Mouse (Mus musculus) CH12.LX (cell line): ENCODE measurements around the gene Map2k5. TPM values are rescaled to one million over a fixed set of nuclear protein-coding genes. Genes with fewer than 3 reads are reported as not detected.

ENCODE experiments used
- DNase-seq: peaks from one replicate; pipeline ENCODE4 v3.0.0-alpha.2; 2013; ENCODE audit errors: extremely low read depth
- H3K27ac ChIP-seq: 2 replicates; pipeline ENCODE4 v1.5.1; 2012; ENCODE audit warnings: low read depth, mild to moderate bottlenecking, control low read depth, moderate library complexity; ENCODE audit not compliant: insufficient read depth
- H3K27me3 ChIP-seq: replicated peaks from 2 replicates; pipeline ENCODE3; 2012; ENCODE audit warnings: inconsistent platforms
- H3K36me3 ChIP-seq, 2 experiments: replicated peaks in 1 of 2; 2 replicates each; pipeline versions ENCODE3 to v1.6.1; 2012; ENCODE audit warnings: inconsistent platforms in 1 of 2, low read length in 1 of 2, mild to moderate bottlenecking in 1 of 2, mixed read lengths in 1 of 2, moderate library complexity in 1 of 2; ENCODE audit not compliant: control insufficient read depth in 1 of 2, insufficient read depth in 1 of 2
- H3K4me1 ChIP-seq, 2 experiments: 2 replicates each; pipeline ENCODE4 v1.6.1; 2012; ENCODE audit warnings: inconsistent platforms in 1 of 2, moderate library complexity in 1 of 2; ENCODE audit not compliant: insufficient read depth in 2 of 2, control insufficient read depth in 1 of 2
- H3K4me2 ChIP-seq: 2 replicates; pipeline ENCODE4 v1.6.1; 2012; ENCODE audit warnings: low read depth, mild to moderate bottlenecking, control low read depth; ENCODE audit not compliant: poor library complexity, insufficient read depth, severe bottlenecking
- H3K4me3 ChIP-seq, 3 experiments: fragments of 150-350 bp in 1 of 3; sonication (generic) in 1 of 3; replicated peaks in 1 of 3; 2 replicates each; pipeline versions ENCODE3 to v1.5.1; 2011 to 2012; ENCODE audit warnings: low read depth in 2 of 3, low read length in 2 of 3, mild to moderate bottlenecking in 2 of 3, moderate library complexity in 2 of 3, control low read depth in 1 of 3, improper control_type of control experiment in 1 of 3, inconsistent platforms in 1 of 3, mixed read lengths in 1 of 3; ENCODE audit not compliant: poor library complexity in 1 of 3
- H3K79me2 ChIP-seq: replicated peaks from 2 replicates; pipeline ENCODE4 v1.6.1; 2012; ENCODE audit warnings: mild to moderate bottlenecking, moderate library complexity; ENCODE audit not compliant: control insufficient read depth, poor library complexity, insufficient read depth, severe bottlenecking; ENCODE audit errors: extremely low read depth
- H3K9ac ChIP-seq: 2 replicates; pipeline ENCODE4 v1.6.1; 2012; ENCODE audit warnings: low read depth, mild to moderate bottlenecking, control low read depth, moderate library complexity; ENCODE audit not compliant: insufficient read depth
- H3K9me3 ChIP-seq: replicated peaks from 2 replicates; pipeline ENCODE3; 2012; ENCODE audit warnings: low read length, inconsistent platforms, mixed read lengths
- BHLHE40 ChIP-seq: IDR thresholded peaks from 2 replicates; pipeline ENCODE4 v1.6.1; 2011; ENCODE audit warnings: mild to moderate bottlenecking, low read depth, low read length, improper control_type of control experiment
- CHD1 ChIP-seq: IDR thresholded peaks from 2 replicates; pipeline ENCODE4 v1.6.1; 2012; ENCODE audit warnings: low read depth, low read length, improper control_type of control experiment, inconsistent platforms
- E2F4 ChIP-seq: IDR thresholded peaks from 2 replicates; pipeline ENCODE4 v1.6.1; 2011; ENCODE audit warnings: low read depth, low read length, improper control_type of control experiment; ENCODE audit not compliant: insufficient replicate concordance
- GABPA ChIP-seq: IDR thresholded peaks from 2 replicates; pipeline ENCODE4 v1.6.1; 2012; ENCODE audit warnings: low read depth, low read length, improper control_type of control experiment, inconsistent platforms; ENCODE audit not compliant: insufficient replicate concordance
- KAT2A ChIP-seq: IDR thresholded peaks from 2 replicates; pipeline ENCODE4 v1.6.1; 2012; ENCODE audit warnings: low read length, improper control_type of control experiment, inconsistent platforms; ENCODE audit not compliant: insufficient replicate concordance
- MAFK ChIP-seq: IDR thresholded peaks from 2 replicates; pipeline ENCODE4 v1.6.1; 2011; ENCODE audit warnings: low read length, improper control_type of control experiment; ENCODE audit not compliant: insufficient replicate concordance
- MAZ ChIP-seq: IDR thresholded peaks from 2 replicates; pipeline ENCODE4 v1.6.1; 2012; ENCODE audit warnings: low read depth, mild to moderate bottlenecking, inconsistent platforms, low read length, improper control_type of control experiment, moderate library complexity
- MEF2A ChIP-seq: IDR thresholded peaks from 2 replicates; pipeline ENCODE4 v1.6.1; 2014; ENCODE audit warnings: low read depth, mild to moderate bottlenecking, inconsistent platforms, low read length, improper control_type of control experiment, borderline replicate concordance
- MXI1 ChIP-seq: IDR thresholded peaks from 2 replicates; pipeline ENCODE4 v1.6.1; 2011; ENCODE audit warnings: mild to moderate bottlenecking, low read depth, low read length, improper control_type of control experiment
- NRF1 ChIP-seq: IDR thresholded peaks from 2 replicates; pipeline ENCODE4 v1.6.1; 2014; ENCODE audit warnings: low read depth, mild to moderate bottlenecking, inconsistent platforms, low read length, improper control_type of control experiment, moderate library complexity
- POLR2AphosphoS2 ChIP-seq: IDR thresholded peaks from 2 replicates; pipeline ENCODE4 v1.6.1; 2011; ENCODE audit warnings: low read depth, low read length, improper control_type of control experiment
- SIN3A ChIP-seq: IDR thresholded peaks from 2 replicates; pipeline ENCODE4 v1.6.1; 2012; ENCODE audit warnings: low read length, improper control_type of control experiment, inconsistent platforms
- TBP ChIP-seq: conservative IDR thresholded peaks from 2 replicates; pipeline ENCODE4 v1.6.1; 2011; ENCODE audit warnings: low read depth, low read length, improper control_type of control experiment
- TCF12 ChIP-seq: IDR thresholded peaks from 2 replicates; pipeline ENCODE4 v1.6.1; 2014; ENCODE audit warnings: low read depth, mild to moderate bottlenecking, inconsistent platforms, low read length, improper control_type of control experiment
- UBTF ChIP-seq: IDR thresholded peaks from 2 replicates; pipeline ENCODE4 v1.6.1; 2012; ENCODE audit warnings: low read depth, mild to moderate bottlenecking, inconsistent platforms, low read length, improper control_type of control experiment, moderate library complexity
- USF2 ChIP-seq: conservative IDR thresholded peaks from 2 replicates; pipeline ENCODE4 v1.6.1; 2011; ENCODE audit warnings: low read depth, low read length, improper control_type of control experiment
- ZMIZ1 ChIP-seq: IDR thresholded peaks from 2 replicates; pipeline ENCODE4 v1.6.1; 2012; ENCODE audit warnings: low read depth, mild to moderate bottlenecking, inconsistent platforms, low read length, improper control_type of control experiment
- ZNF384 ChIP-seq: IDR thresholded peaks from 2 replicates; pipeline ENCODE4 v1.6.1; 2012; ENCODE audit warnings: low read depth, low read length, improper control_type of control experiment, inconsistent platforms
- dilution Hi-C: fragments of 300-500 bp; cut with MboI; formaldehyde crosslinking; loops from 2 replicates; pipeline ENCODE4 v1.14.3; 2020; ENCODE audit warnings: low sequenced_read_pairs; ENCODE audit not compliant: extremely low pct_unique_long_range_greater_than_20kb, extremely low pct_ligation_motif_present
- in situ Hi-C: fragments of 300-500 bp; cut with MboI; formaldehyde crosslinking; loops from 3 replicates; pipeline ENCODE4 v1.14.3; 2019; ENCODE audit warnings: low sequenced_read_pairs, low pct_ligation_motif_present, low pct_unique_long_range_greater_than_20kb, mixed read lengths
- polyA plus RNA-seq: library from polyadenylated mRNA; unstranded; fragments of >175 nt; gene quantifications from 2 replicates; pipeline ENCODE4 v1.2.1, GENCODE M21; 2012; ENCODE audit warnings: low read depth; ENCODE audit not compliant: insufficient read length
- total RNA-seq, 2 experiments: library from RNA; depleted of rRNA; stranded (reverse); fragments of 300-350 nt in 1 of 2; fragments of >200 nt in 1 of 2; gene quantifications; 2 replicates each; pipeline ENCODE4 v1.2.3; 2012 to 2014

Gene Map2k5
- total and polyA plus RNA-seq, 3 experiments = 10.8 to 22.6 (median 11.2) TPM

GRCm38 (mm10) chr9:63131957-63132602 lies 245.6 kb downstream of the Map2k5 start:
- dilution Hi-C loops = no loop called here
- Histone ChIP-seq H3K4me2 (peak overlapping the region; percentile 62), H3K9ac (peak overlapping the region; percentile 65), H3K36me3 (no peaks in the 10 kb centered on the region), H3K79me2 (no peaks in the 10 kb centered on the region), H3K27me3 (peaks cover 20% of the 10 kb centered on the region), H3K9me3 (no peaks in the 10 kb centered on the region), H3K27ac (no peak overlapping the region; the same call in 1 of the 2 replicates), H3K4me3 (peak overlapping the region; percentile 73 to 84 (median 75)), H3K4me1 (peaks cover 3 to 37% of the 10 kb centered on the region in 2 experiments; a peak in 2 of 4 replicates)
- TF ChIP-seq BHLHE40 (peak; percentile 78), MXI1 (no peak)
- DNase-seq = peak; percentile 27
- in situ Hi-C loops = loop anchor here (5.0 to 10.0 kb wide), 4 partner anchors 290 to 713 kb away; no protein-coding TSS in a partner anchor

GRCm38 (mm10) chr9:63129641-63130041 lies 248.1 kb downstream of the Map2k5 start:
- TF ChIP-seq POLR2AphosphoS2 = no peak
- TF ChIP-seq NRF1 = no peak
- no peak for TF ChIP-seq ZNF384
- no peak for TF ChIP-seq TCF12
- TF ChIP-seq UBTF = no peak
- TF ChIP-seq E2F4 = no peak
- TF ChIP-seq GABPA = no peak
- TF ChIP-seq TBP = no peak
- TF ChIP-seq ZMIZ1 = no peak
- no peak for TF ChIP-seq BHLHE40
- no peak for TF ChIP-seq MEF2A
- TF ChIP-seq MAZ = no peak
- TF ChIP-seq USF2 = no peak
- TF ChIP-seq KAT2A = no peak
- TF ChIP-seq MAFK = no peak
- TF ChIP-seq SIN3A = no peak
- no peak for TF ChIP-seq CHD1
- dilution Hi-C loops (no loop called here), in situ Hi-C loops (loop anchor here (5.0 to 10.0 kb wide), 4 partner anchors 287 to 715 kb away; no protein-coding TSS in a partner anchor)
- no peak overlapping the region for H3K4me2 ChIP-seq
- H3K27ac ChIP-seq = no peak overlapping the region
- H3K4me3 ChIP-seq = no peak overlapping the region
- DNase-seq = no peak
- no peaks in the 10 kb centered on the region for H3K36me3 ChIP-seq
- no peaks in the 10 kb centered on the region for H3K79me2 ChIP-seq
- peaks cover 9% of the 10 kb centered on the region for H3K27me3 ChIP-seq
- H3K9me3 ChIP-seq = no peaks in the 10 kb centered on the region
- peaks cover 3 to 18% of the 10 kb centered on the region in 2 experiments; a peak in 2 of 4 replicates for H3K4me1 ChIP-seq
- no peak overlapping the region for H3K9ac ChIP-seq
